Mouse (Mus musculus) adrenal gland, adult 8-10 months (tissue): ENCODE data around the gene Olfr749. TPM values are rescaled to one million over a fixed set of nuclear protein-coding genes. Genes with fewer than 3 reads are reported as not detected.
"Not testable (repeated sequence)": the region's sequence is repeated elsewhere in the genome, so short reads cannot be mapped to it uniquely, and the experiment has no call there.

ENCODE experiments used
- DNase-seq: peaks from one replicate; pipeline ENCODE4 v3.0.0; 2022
- total RNA-seq, 4 experiments: library from RNA; stranded (reverse); gene quantifications; 2 replicates each; pipeline ENCODE4 v1.2.4; 2022

The Olfr749 gene
- not detected for total RNA-seq

GRCm38 (mm10) chr14:50744994-50745393 is at the start of gene Olfr749:
TSS of gene Olfr749 (minus strand) at chr14:50745094.
- no peak for DNase-seq

DNA sequence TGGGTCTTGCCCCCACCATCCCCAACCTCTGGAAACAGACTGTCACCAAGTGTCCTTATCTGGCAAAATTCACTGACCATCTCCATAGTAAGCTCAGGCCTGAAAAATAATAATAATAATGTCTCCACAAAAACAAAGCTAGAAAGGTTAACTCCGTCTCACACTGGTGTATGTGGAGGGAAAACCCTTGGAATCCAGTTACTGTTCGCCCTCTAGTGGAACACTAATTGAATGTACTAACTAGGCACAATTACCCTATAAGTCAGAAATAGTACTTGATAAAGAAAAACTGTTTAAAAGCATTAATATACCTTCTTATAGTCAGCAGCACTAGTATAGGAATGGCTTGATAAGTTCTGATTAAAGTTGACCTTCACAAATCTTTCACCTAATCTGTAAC is 43.3 kb upstream of the Olfr749 start:
- no peak for DNase-seq

DNA sequence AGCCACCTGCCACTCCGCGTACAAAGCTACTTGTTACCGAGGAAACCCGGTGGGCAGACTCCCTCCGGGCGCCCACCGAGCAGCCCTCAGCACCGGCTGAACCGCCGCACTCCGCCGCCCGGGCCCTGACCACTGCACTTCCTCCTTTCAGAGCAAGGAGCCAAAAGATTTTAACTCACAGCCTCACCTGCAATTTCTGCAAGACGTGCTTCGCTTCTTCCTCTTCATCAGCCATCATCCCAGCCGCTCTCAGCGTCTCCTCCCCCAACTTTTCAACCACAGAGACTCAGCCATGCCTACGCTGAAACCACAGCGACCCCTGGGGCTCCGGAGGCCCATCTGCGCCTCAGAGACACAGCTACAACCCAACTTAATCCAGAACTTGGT is 40.4 kb upstream of the Olfr749 start, which contains the start of gene Ttc5:
Gene Ttc5 (minus strand): TSS at position 269 of the 387 bp plus-strand sequence.
- peak; percentile 77 for DNase-seq

GRCm38 (mm10) chr14:50784391-50785250 is 39.7 kb upstream of the Olfr749 start:
- DNase-seq: no peak

GRCm38 (mm10) chr14:50782166-50782565 is 37.3 kb upstream of the Olfr749 start:
- no peak for DNase-seq

DNA sequence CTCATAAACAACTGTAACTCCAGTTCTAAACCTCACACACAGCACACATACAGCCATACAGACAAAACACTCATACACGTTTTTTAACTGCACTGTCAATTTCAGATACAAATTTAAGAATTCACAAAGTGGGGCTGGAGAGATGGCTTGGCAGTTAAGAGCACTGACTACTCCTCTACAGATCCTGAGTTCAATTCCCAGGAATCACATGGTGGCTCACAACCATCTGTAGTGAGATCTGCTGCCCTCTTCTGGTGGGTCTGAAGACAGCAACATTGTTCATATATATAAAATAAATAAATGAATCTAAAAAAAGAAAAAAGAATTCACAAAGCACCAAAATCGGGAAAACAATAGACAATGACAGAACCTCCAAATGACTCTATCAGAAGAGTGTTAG is 26.4 kb upstream of the Olfr749 start:
- no peak for DNase-seq

DNA sequence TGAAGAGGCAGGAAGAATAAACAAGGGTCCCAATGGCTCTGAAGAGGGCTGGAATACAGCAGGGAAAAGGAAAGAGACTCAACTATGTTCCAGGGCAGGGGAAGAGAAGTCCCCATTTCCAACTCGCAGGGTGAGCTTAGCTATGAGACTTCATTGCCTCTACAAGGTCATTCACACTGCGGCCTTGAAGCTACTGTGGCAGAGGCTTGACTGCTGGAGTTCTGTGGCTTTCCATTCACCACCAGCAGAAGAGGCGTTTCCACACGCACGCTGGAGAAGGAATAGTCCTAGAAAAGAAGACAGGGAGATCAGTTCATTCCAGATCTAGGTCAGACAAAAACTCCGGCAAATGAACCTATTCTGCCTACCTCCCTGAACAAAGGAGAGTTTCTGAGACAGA is 20.8 kb upstream of the Olfr749 start:
- DNase-seq: peak; percentile 19

DNA sequence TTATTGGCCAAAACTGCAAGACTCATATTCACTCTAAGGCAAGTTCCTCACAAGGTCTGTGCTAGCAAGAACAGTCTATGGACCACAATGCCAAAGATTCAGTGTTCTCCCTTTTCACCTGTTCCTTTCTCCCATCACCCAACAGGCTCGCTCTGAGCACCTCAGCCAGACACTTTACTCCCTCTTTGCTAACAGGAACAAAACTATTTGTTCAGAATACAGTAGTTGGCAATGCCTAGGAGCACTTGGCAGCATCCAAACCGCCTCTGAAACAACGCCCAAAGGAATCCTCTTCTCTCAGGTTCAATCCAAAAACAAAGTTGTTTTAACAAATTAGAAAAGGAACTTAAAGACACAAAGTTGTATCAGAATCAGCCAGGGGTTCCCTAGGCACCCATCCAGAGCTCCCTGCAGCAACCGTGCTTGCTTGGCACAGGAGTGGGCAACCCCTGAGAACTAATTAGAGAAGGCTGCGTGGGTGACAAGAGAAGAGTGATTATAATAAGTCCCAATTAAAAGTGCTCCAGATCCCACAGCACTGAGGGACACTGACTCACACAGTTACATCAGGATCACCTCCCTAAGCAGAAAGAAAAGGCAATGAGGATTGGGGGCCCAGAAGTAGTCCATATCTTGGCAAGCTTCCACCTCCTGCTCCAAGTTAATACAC is 13.7 kb upstream of the Olfr749 start:
- no peak for DNase-seq

- DNase-seq: no peak
Observed at GRCm38 (mm10) chr14:50741584-50741983, 3.3 kb downstream of the Olfr749 start.

DNA sequence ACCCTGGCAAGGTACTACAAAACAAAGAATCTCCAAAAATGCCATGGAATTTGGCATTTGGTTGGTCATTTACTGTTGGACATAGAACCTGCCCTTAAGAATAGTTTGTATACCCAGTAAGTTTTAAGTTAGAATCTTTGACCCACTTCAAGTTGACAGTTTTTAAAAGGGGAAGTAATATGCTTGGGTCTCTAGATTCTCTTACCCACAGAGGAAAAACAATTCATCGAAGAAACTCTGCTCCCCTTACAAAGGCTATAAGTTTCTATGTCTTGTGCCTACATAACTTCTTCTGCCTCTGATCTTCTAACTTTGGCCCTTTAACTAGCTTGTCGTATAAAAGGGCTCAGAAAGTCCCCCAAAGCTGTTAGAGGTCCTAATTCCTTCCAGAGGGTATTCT is 4.6 kb downstream of the Olfr749 start:
- DNase-seq: no peak

GRCm38 (mm10) chr14:50722371-50722770 is 22.5 kb downstream of the Olfr749 start:
- DNase-seq: peak; percentile 45

DNA sequence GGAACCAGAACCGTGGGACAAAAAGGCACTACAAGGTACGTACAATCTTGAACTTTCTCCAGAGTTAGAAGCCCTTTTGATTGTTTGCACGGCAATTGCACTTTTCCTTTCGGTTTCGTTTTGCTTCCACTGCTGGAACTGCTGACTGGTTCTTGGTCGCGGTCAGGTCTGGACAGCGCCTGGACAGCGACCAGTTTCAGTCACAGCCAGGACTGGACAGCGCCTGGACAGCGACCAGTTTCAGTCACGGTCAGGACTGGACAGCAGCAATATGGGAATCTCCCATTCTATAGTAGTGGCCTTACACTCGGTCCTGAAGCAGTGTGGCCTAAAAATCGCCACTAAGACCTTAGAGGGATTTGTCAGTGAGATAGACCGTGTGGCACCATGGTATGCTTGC is 25.0 kb downstream of the Olfr749 start:
- not testable (repeated sequence) for DNase-seq

DNA sequence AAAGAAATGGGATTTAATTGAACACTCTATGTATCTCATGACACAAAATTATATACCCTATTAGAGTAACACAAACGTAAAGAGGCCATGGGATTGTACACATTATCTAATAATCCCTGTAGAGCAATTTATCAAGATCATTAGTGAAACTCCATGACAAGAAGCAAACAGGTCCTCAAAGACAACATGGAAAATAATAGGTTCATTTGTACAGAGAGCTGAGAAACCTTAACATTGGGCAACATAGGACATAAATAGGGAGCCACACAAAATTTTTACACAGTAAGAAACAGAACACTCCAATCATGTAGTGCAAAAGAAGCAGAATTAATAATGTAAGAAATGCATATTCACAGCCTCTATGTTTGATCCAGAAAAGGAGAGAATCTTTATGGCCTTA is 37.8 kb downstream of the Olfr749 start, which contains the start of gene Olfr748:
Gene Olfr748 (plus strand): TSS at position 301 of the 400 bp plus-strand sequence.
- DNase-seq: no peak

DNA sequence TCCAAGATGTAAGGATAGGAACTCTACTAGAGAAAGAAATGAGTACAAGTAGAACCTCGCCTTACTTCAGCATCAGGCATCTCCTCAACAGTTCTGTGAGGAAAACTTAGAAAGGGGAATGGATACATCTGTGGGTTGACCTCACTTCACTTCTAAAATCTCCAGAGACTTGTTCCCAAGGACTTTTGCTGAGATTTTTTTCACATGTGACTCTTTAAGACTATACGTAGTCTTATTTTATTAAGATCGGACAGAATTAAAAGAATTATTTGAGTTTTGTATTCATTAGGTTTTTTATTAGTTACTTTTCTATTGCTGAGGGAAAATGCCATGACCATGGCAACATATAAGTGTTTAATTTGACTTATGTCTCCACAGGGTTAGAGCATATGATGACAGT is 51.8 kb downstream of the Olfr749 start, which contains the start of gene Olfr747:
Gene Olfr747 (minus strand): TSS at position 101 of the 400 bp plus-strand sequence.
- DNase-seq: no peak

Other genes starting within 250 kb of the Olfr749 start
- not detected for gene Olfr742, start 241.5 kb downstream of the Olfr749 start, total RNA-seq
- gene Olfr743, start 223.3 kb downstream of the Olfr749 start, total RNA-seq: not detected
- gene Olfr744, start 130.2 kb downstream of the Olfr749 start, total RNA-seq: not detected
- not detected for gene Olfr745, start 105.7 kb downstream of the Olfr749 start, total RNA-seq
- gene Olfr746, start 98.0 kb downstream of the Olfr749 start, total RNA-seq: not detected
- gene Olfr747, start 51.9 kb downstream of the Olfr749 start, total RNA-seq: not detected
- gene Olfr748, start 37.7 kb downstream of the Olfr749 start, total RNA-seq: not detected
- gene Ttc5, start 40.4 kb upstream of the Olfr749 start, total RNA-seq: 10 to 100 TPM; 40.9 to 57.7 (median 53.5) TPM
- 1 to 10 TPM in 1 of 4 experiments, under 1 TPM in 1, not detected in 2; 0.58 to 1.8 TPM for gene Ccnb1ip1, start 62.6 kb upstream of the Olfr749 start, total RNA-seq
- 10 to 100 TPM; 24.2 to 40.7 (median 31.3) TPM for gene Parp2, start 62.7 kb upstream of the Olfr749 start, total RNA-seq
- 10 to 100 TPM; 25.5 to 33.6 (median 25.9) TPM for gene Tep1, start 125.5 kb upstream of the Olfr749 start, total RNA-seq
- gene Klhl33, start 152.4 kb upstream of the Olfr749 start, total RNA-seq: 1 to 10 TPM; 1.0 to 3.4 (median 1.8) TPM
- 10 to 100 TPM; 44.8 to 55.6 (median 51.3) TPM for gene Osgep, start 179.8 kb upstream of the Olfr749 start, total RNA-seq
- 10 to 100 TPM; 73.6 to 85.2 (median 74.1) TPM for gene Apex1, start 179.9 kb upstream of the Olfr749 start, total RNA-seq
- 10 to 100 TPM; 62.3 to 74.8 (median 68.0) TPM for gene Pip4p1, start 185.8 kb upstream of the Olfr749 start, total RNA-seq
- gene Pnp, start 186.0 kb upstream of the Olfr749 start, total RNA-seq: 10 to 100 TPM; 26.5 to 35.8 (median 31.3) TPM
- 10 to 100 TPM; 25.4 to 40.6 (median 33.0) TPM for gene Gm49342, start 199.4 kb upstream of the Olfr749 start, total RNA-seq
- 1 to 10 TPM; 1.8 to 2.5 (median 2.2) TPM for gene Pnp2, start 210.9 kb upstream of the Olfr749 start, total RNA-seq